Mouse (Mus musculus) splenic B cell, adult 2 months (primary cell): ENCODE measurements around the gene Siah1b.
A peak's percentile ranks its signal among the peaks of the same experiment; 100 is the strongest.

ENCODE experiments used
- DNase-seq: peaks from one replicate; pipeline ENCODE4 v3.0.0-alpha.2; 2011; ENCODE audit warnings: low read depth, low spot score
- H3K27me3 ChIP-seq: 2 replicates; pipeline ENCODE4 v1.6.1; 2012; ENCODE audit warnings: mild to moderate bottlenecking, low read length, moderate library complexity, mixed read lengths; ENCODE audit not compliant: control insufficient read depth, poor library complexity, insufficient read depth, severe bottlenecking
- H3K36me3 ChIP-seq: 2 replicates; pipeline ENCODE4 v1.6.1; 2012; ENCODE audit warnings: mild to moderate bottlenecking, low read length, moderate library complexity, mixed read lengths; ENCODE audit not compliant: control insufficient read depth, poor library complexity, insufficient read depth, severe bottlenecking

Gene Siah1b

GRCm38 (mm10) chrX:164059070-164059469 is 17.2 kb downstream of the Siah1b start:
- Histone ChIP-seq H3K36me3 (no peaks in the 10 kb centered on the region), H3K27me3 (no peaks in the 10 kb centered on the region)
- no peak for DNase-seq

- no peak for DNase-seq
- Histone ChIP-seq H3K27me3 (no peaks in the 10 kb centered on the region), H3K36me3 (no peaks in the 10 kb centered on the region)
Measured at GRCm38 (mm10) chrX:164058523-164058922, 17.8 kb downstream of the Siah1b start.

- Histone ChIP-seq H3K27me3 (no peaks in the 10 kb centered on the region), H3K36me3 (no peaks in the 10 kb centered on the region)
- DNase-seq = no peak
Measured at GRCm38 (mm10) chrX:164055726-164056125, 20.6 kb downstream of the Siah1b start.

GRCm38 (mm10) chrX:164046736-164047135 is 29.6 kb downstream of the Siah1b start:
- no peaks in the 10 kb centered on the region for H3K36me3 ChIP-seq
- no peak for DNase-seq
- no peaks in the 10 kb centered on the region for H3K27me3 ChIP-seq

GRCm38 (mm10) chrX:164042069-164042468 is 34.2 kb downstream of the Siah1b start:
- no peak for DNase-seq
- H3K36me3 ChIP-seq = no peaks in the 10 kb centered on the region
- no peaks in the 10 kb centered on the region for H3K27me3 ChIP-seq

GRCm38 (mm10) chrX:164038882-164039281 is 37.4 kb downstream of the Siah1b start:
- H3K27me3 ChIP-seq = no peaks in the 10 kb centered on the region
- H3K36me3 ChIP-seq = no peaks in the 10 kb centered on the region
- DNase-seq = no peak

- no peak for DNase-seq
- Histone ChIP-seq H3K36me3 (no peaks in the 10 kb centered on the region), H3K27me3 (no peaks in the 10 kb centered on the region)
Measured at GRCm38 (mm10) chrX:164035931-164036330, 40.4 kb downstream of the Siah1b start.

- DNase-seq = no peak
- H3K36me3 ChIP-seq = no peaks in the 10 kb centered on the region
- no peaks in the 10 kb centered on the region for H3K27me3 ChIP-seq
Measured at GRCm38 (mm10) chrX:164035401-164035800, 40.9 kb downstream of the Siah1b start.

GRCm38 (mm10) chrX:164032526-164032925 is 43.8 kb downstream of the Siah1b start:
- Histone ChIP-seq H3K36me3 (no peaks in the 10 kb centered on the region), H3K27me3 (no peaks in the 10 kb centered on the region)
- DNase-seq = no peak

GRCm38 (mm10) chrX:164027607-164028289 is 48.5 kb downstream of the Siah1b start, which contains the start of gene Car5b:
Gene Car5b (minus strand): TSS chrX:164027997.
- DNase-seq = peak; percentile 78
- no peaks in the 10 kb centered on the region for H3K36me3 ChIP-seq
- no peaks in the 10 kb centered on the region; the same call in 1 of the 2 replicates for H3K27me3 ChIP-seq
